Mouse (Mus musculus): ENCODE results near the gene Mup16. TPM values are rescaled to one million over a fixed set of nuclear protein-coding genes. Genes with fewer than 3 reads are reported as not detected.
"Not testable (repeated sequence)": the region's sequence is repeated elsewhere in the genome, so short reads cannot be mapped to it uniquely, and the experiment has no call there.

The Mup16 gene
- not detected in 2 replicates for polyA plus RNA-seq (2015; fragmentation: Nextera tagmentation; extraction: Ambion mirVana)

DNA sequence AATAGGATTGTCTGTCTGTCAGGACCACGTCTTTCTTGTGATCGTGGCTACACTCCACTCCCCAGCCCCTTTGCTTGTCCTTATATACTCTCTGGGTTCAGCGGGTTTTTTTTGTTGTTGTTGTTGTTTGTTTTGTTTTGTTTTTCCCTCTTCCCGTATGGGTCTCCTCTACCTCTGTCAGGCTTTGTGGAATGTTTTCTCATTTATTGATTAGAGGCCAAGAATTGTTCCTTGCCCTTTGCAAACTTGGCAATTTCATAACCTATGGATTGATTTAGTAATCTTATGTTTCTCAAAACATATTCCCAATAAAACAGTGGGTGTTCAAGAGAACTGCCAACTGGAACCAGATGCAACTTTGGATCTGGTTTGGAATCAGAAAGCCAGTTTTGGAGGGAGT, at the start of gene Mup16:
TSS of gene Mup16 (minus strand) at position 101 of the 400 bp plus-strand sequence.
- WGBS = 73% methylated on average over 2 of the region's 4 CpGs
- H3K4me2 ChIP-seq (ENCODE audit: low read depth, low read length); H3K4me1 ChIP-seq (ENCODE audit: control insufficient read depth, insufficient read depth, low read length); H3K9ac ChIP-seq (ENCODE audit: low read length); H3K27ac ChIP-seq (ENCODE audit: low read length); ATAC-seq (ENCODE audit: insufficient read depth, low FRiP score); H3K9me3 ChIP-seq (replicated peaks; ENCODE audit: control insufficient read depth, low read length); H3K36me3 ChIP-seq (ENCODE audit: control insufficient read depth, insufficient read depth, low read length); H3K27me3 ChIP-seq (ENCODE audit: control insufficient read depth, insufficient read depth, low read length); H3K4me3 ChIP-seq (replicated peaks; ENCODE audit: low read length): not testable (repeated sequence)

DNA sequence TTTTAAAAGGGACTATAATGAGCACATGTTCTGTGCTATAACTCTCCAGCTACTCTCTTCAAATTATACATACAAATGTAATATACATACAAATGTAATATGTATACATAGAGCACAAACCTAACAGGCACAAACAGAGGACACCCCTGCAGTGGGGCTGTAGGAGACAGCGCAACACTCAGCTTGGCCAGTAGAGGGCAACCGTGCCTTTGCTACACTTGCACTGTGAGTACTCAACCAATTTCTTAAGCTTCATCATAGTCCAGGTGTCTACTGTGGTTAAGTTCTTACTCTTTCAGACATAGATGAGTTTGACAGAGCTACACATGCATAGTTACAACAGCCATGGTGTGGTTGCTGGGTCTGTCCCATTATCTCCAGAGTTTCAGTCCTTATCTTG, 36.6 kb upstream of the Mup16 start:
- H3K36me3 ChIP-seq (ENCODE audit: control insufficient read depth, insufficient read depth, low read length); ATAC-seq (ENCODE audit: insufficient read depth, low FRiP score); H3K27ac ChIP-seq (ENCODE audit: low read length); H3K4me1 ChIP-seq (ENCODE audit: control insufficient read depth, insufficient read depth, low read length); H3K9me3 ChIP-seq (replicated peaks; ENCODE audit: control insufficient read depth, low read length); H3K4me3 ChIP-seq (replicated peaks; ENCODE audit: low read length); H3K4me2 ChIP-seq (ENCODE audit: low read depth, low read length); H3K27me3 ChIP-seq (ENCODE audit: control insufficient read depth, insufficient read depth, low read length); H3K9ac ChIP-seq (ENCODE audit: low read length): not testable (repeated sequence)
- 38% methylated on average over 2 of the region's 2 CpGs for WGBS

Other genes starting within 250 kb of the Mup16 start
- not detected in 2 replicates for gene Mup14, start 215.5 kb downstream of the Mup16 start, polyA plus RNA-seq (2015; fragmentation: Nextera tagmentation; extraction: Ambion mirVana)
- gene Mup15, start 79.8 kb downstream of the Mup16 start, polyA plus RNA-seq (2015; fragmentation: Nextera tagmentation; extraction: Ambion mirVana) = not detected in 2 replicates
- not detected in 2 replicates for gene Mup17, start 76.3 kb upstream of the Mup16 start, polyA plus RNA-seq (2015; fragmentation: Nextera tagmentation; extraction: Ambion mirVana)
- gene Mup18, start 154.6 kb upstream of the Mup16 start, polyA plus RNA-seq (2015; fragmentation: Nextera tagmentation; extraction: Ambion mirVana) = not detected in 2 replicates

Data from stomach, embryonic 16.5 days (tissue).